Mouse (Mus musculus): ENCODE results near the gene Cox10.

DNA sequence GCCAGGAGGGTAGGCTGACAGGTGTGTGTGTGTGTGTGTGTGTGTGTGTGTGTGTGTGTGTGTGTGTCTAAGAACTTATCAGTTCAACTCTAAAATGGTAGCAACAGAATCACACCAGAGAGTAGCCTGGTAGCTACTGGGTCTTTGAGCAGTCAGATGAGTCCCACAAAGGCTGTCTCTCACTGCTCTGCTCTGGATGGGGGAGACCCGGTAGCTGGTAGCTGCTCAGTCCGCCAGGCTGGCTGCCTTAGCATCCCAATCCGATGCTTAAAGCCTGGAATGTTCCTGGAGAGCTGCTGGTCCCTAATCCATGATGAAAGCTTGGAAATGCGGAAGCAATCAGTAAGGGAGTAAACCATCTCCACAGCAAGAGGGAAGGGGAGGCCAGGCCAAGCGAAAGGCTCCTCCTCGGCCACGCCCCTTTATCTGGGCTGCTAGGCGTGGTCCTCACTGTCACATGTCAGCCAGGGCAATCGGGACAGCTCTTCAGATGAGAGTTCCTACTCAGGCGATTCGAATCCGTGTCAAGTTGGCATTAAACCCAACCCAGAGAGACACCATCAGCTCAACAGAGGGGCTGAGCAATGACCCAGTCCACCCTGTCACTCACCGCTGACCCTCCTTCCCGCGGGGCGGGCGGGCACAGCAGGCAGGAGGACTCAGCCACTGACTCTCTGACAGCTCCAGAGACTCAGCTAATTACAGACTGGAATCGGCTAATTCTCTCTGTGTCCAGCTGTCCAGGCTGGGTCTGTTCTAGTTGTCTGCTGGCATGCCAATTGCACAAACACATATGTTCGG lies 127.2 kb downstream of the Cox10 start:
- TF ChIP-seq GATA1 (IDR thresholded peaks at IDR 0.05; ENCODE audit: borderline replicate concordance, low read length) (no peak), FLI1 (IDR thresholded peaks at IDR 0.05; ENCODE audit: low read length) (no peak)

Measured in megakaryocyte, embryonic 14.5 days (primary cell).